Mouse (Mus musculus): ENCODE measurements at regions not wholly inside any gene's neighbourhood (a gene's known extent, or its start where the extent isn't known, plus 50 kb on each side); places are given as distances from the start of the nearest gene placed in this dataset.

GRCm38 (mm10) chr12:15971786-15972185 lies 155.1 kb upstream of the Trib2 start:
- no peak for ATAC-seq (replicated peaks; ENCODE audit: insufficient number of reproducible peaks, low FRiP score, low TSS enrichment, poor library complexity, severe bottlenecking)

- no peak for ATAC-seq (replicated peaks; ENCODE audit: insufficient number of reproducible peaks, low FRiP score, low TSS enrichment, poor library complexity, severe bottlenecking)
These were observed 153.5 kb upstream of the Trib2 start for GRCm38 (mm10) chr12:15970262-15970661.

GRCm38 (mm10) chr12:15967550-15968102 lies 150.9 kb upstream of the Trib2 start:
- ATAC-seq (replicated peaks; ENCODE audit: insufficient number of reproducible peaks, low FRiP score, low TSS enrichment, poor library complexity, severe bottlenecking) = no peak

- no peak for ATAC-seq (replicated peaks; ENCODE audit: insufficient number of reproducible peaks, low FRiP score, low TSS enrichment, poor library complexity, severe bottlenecking)
These were observed 149.9 kb upstream of the Trib2 start for GRCm38 (mm10) chr12:15966631-15967030.

- no peak for ATAC-seq (replicated peaks; ENCODE audit: insufficient number of reproducible peaks, low FRiP score, low TSS enrichment, poor library complexity, severe bottlenecking)
These were observed 149.2 kb upstream of the Trib2 start for GRCm38 (mm10) chr12:15965921-15966320.

GRCm38 (mm10) chr12:15964073-15964472 lies 147.4 kb upstream of the Trib2 start:
- ATAC-seq (replicated peaks; ENCODE audit: insufficient number of reproducible peaks, low FRiP score, low TSS enrichment, poor library complexity, severe bottlenecking) = no peak

- no peak for ATAC-seq (replicated peaks; ENCODE audit: insufficient number of reproducible peaks, low FRiP score, low TSS enrichment, poor library complexity, severe bottlenecking)
These were observed 145.1 kb upstream of the Trib2 start for GRCm38 (mm10) chr12:15961834-15962233.

GRCm38 (mm10) chr12:15937443-15938237 lies 120.9 kb upstream of the Trib2 start:
- ATAC-seq (replicated peaks; ENCODE audit: insufficient number of reproducible peaks, low FRiP score, low TSS enrichment, poor library complexity, severe bottlenecking) = no peak

GRCm38 (mm10) chr12:15932067-15932466 lies 115.3 kb upstream of the Trib2 start:
- ATAC-seq (replicated peaks; ENCODE audit: insufficient number of reproducible peaks, low FRiP score, low TSS enrichment, poor library complexity, severe bottlenecking) = no peak

GRCm38 (mm10) chr12:15931535-15931934 lies 114.8 kb upstream of the Trib2 start:
- ATAC-seq (replicated peaks; ENCODE audit: insufficient number of reproducible peaks, low FRiP score, low TSS enrichment, poor library complexity, severe bottlenecking) = no peak

- no peak for ATAC-seq (replicated peaks; ENCODE audit: insufficient number of reproducible peaks, low FRiP score, low TSS enrichment, poor library complexity, severe bottlenecking)
These were observed 113.4 kb upstream of the Trib2 start for GRCm38 (mm10) chr12:15930155-15930554.

GRCm38 (mm10) chr12:15929541-15929940 lies 112.8 kb upstream of the Trib2 start:
- ATAC-seq (replicated peaks; ENCODE audit: insufficient number of reproducible peaks, low FRiP score, low TSS enrichment, poor library complexity, severe bottlenecking) = no peak

- ATAC-seq (replicated peaks; ENCODE audit: insufficient number of reproducible peaks, low FRiP score, low TSS enrichment, poor library complexity, severe bottlenecking) = no peak
These were observed 101.6 kb upstream of the Trib2 start for GRCm38 (mm10) chr12:15918291-15918690.

- no peak for ATAC-seq (replicated peaks; ENCODE audit: insufficient number of reproducible peaks, low FRiP score, low TSS enrichment, poor library complexity, severe bottlenecking)
These were observed 96.2 kb upstream of the Trib2 start for GRCm38 (mm10) chr12:15912959-15913358.

GRCm38 (mm10) chr12:15912491-15912890 lies 95.8 kb upstream of the Trib2 start:
- no peak for ATAC-seq (replicated peaks; ENCODE audit: insufficient number of reproducible peaks, low FRiP score, low TSS enrichment, poor library complexity, severe bottlenecking)

GRCm38 (mm10) chr12:15911254-15911991 lies 94.7 kb upstream of the Trib2 start:
- no peak for ATAC-seq (replicated peaks; ENCODE audit: insufficient number of reproducible peaks, low FRiP score, low TSS enrichment, poor library complexity, severe bottlenecking)

- ATAC-seq (replicated peaks; ENCODE audit: insufficient number of reproducible peaks, low FRiP score, low TSS enrichment, poor library complexity, severe bottlenecking) = no peak
These were observed 80.8 kb upstream of the Trib2 start for GRCm38 (mm10) chr12:15897539-15897938.

- peak; percentile 75 for ATAC-seq (replicated peaks; ENCODE audit: insufficient number of reproducible peaks, low FRiP score, low TSS enrichment, poor library complexity, severe bottlenecking)
These were observed 79.8 kb upstream of the Trib2 start for GRCm38 (mm10) chr12:15896511-15896910.

- no peak for ATAC-seq (replicated peaks; ENCODE audit: insufficient number of reproducible peaks, low FRiP score, low TSS enrichment, poor library complexity, severe bottlenecking)
These were observed 78.5 kb upstream of the Trib2 start for GRCm38 (mm10) chr12:15895215-15895614.

- ATAC-seq (replicated peaks; ENCODE audit: insufficient number of reproducible peaks, low FRiP score, low TSS enrichment, poor library complexity, severe bottlenecking) = no peak
These were observed 73.9 kb upstream of the Trib2 start for GRCm38 (mm10) chr12:15890591-15890990.

Data from monocyte, adult 5-6 weeks (primary cell).